Mouse (Mus musculus) heart, adult 2 months (tissue): ENCODE data around the gene Zfp780b.
"Not testable (repeated sequence)": the region's sequence is repeated elsewhere in the genome, so short reads cannot be mapped to it uniquely, and the experiment has no call there.

Experiments used
- CTCF ChIP-seq: fragments of 200-600 bp; IDR thresholded peaks from 2 replicates; pipeline ENCODE4 v1.8.1; 2022; ENCODE audit warnings: antibody characterized with exemption, mild to moderate bottlenecking, moderate library complexity
- EP300 ChIP-seq: fragments of 200-500 bp; IDR thresholded peaks from 2 replicates; pipeline ENCODE4 v1.6.1; 2011; ENCODE audit warnings: low read depth, low read length, control low read depth; ENCODE audit not compliant: insufficient read depth
- POLR2A ChIP-seq: fragments of 200-500 bp; IDR thresholded peaks from 2 replicates; pipeline ENCODE4 v1.6.1; 2011; ENCODE audit warnings: mild to moderate bottlenecking, low read depth, low read length, control low read depth; ENCODE audit not compliant: insufficient read depth

DNA sequence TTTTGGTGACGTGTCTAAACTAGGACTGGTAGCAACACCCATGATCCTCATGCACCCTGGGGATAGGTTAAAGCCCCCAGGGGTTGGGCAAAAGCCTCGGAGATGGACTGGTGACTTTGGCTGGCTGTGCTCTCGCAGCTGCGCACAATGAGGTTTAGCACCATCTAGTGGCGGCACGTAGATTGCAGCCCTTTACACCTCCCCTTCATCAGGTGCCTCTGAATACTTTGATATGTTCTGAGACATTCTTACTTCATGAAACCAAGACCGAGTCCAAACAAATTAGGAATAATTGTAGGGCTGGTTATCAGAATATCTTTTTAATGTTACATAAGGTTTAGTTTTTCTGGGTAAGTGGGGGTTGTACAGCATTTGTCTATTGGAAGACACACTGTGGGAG is 37.1 kb downstream of the Zfp780b start:
- TF ChIP-seq POLR2A, EP300: not testable (repeated sequence)
- peak; percentile 60 for TF ChIP-seq CTCF
